Mouse (Mus musculus) telencephalon, adult 2 months (tissue): Measurements from ENCODE around the gene Tnc.
A peak's percentile ranks its signal among the peaks of the same experiment; 100 is the strongest.

Source experiments
- DNase-seq: peaks from one replicate; pipeline ENCODE4 v3.0.0-alpha.2; 2011; ENCODE audit warnings: low read depth, low spot score

The Tnc gene

GRCm38 (mm10) chr4:64046831-64047493 lies at the start of gene Tnc:
TSS of gene Tnc (minus strand) at chr4:64047015.
- peak; percentile 86 for DNase-seq

GRCm38 (mm10) chr4:64094221-64094620 lies 47.4 kb upstream of the Tnc start:
- peak; percentile 28 for DNase-seq

GRCm38 (mm10) chr4:64092857-64093256 lies 46.0 kb upstream of the Tnc start:
- no peak for DNase-seq

GRCm38 (mm10) chr4:64089378-64089777 lies 42.6 kb upstream of the Tnc start:
- no peak for DNase-seq

GRCm38 (mm10) chr4:64087675-64088074 lies 40.9 kb upstream of the Tnc start:
- DNase-seq: no peak

- DNase-seq: no peak
Measured at GRCm38 (mm10) chr4:64085993-64086567, 39.3 kb upstream of the Tnc start.

- no peak for DNase-seq
Measured at GRCm38 (mm10) chr4:64083858-64084257, 37.0 kb upstream of the Tnc start.

- no peak for DNase-seq
Measured at GRCm38 (mm10) chr4:64078029-64078619, 31.3 kb upstream of the Tnc start.

- DNase-seq: no peak
Measured at GRCm38 (mm10) chr4:64076349-64077025, 29.7 kb upstream of the Tnc start.

- DNase-seq: no peak
Measured at GRCm38 (mm10) chr4:64074725-64075124, 27.9 kb upstream of the Tnc start.

- no peak for DNase-seq
Measured at GRCm38 (mm10) chr4:64067394-64067793, 20.6 kb upstream of the Tnc start.

- DNase-seq: no peak
Measured at GRCm38 (mm10) chr4:64065266-64065665, 18.5 kb upstream of the Tnc start.

GRCm38 (mm10) chr4:64058856-64059231 lies 12.0 kb upstream of the Tnc start:
- no peak for DNase-seq

- DNase-seq: no peak
Measured at GRCm38 (mm10) chr4:64058048-64058855, 11.4 kb upstream of the Tnc start.

- DNase-seq: no peak
Measured at GRCm38 (mm10) chr4:64048177-64048576, 1.4 kb upstream of the Tnc start.

- DNase-seq: no peak
Measured at GRCm38 (mm10) chr4:64043893-64044292, 2.9 kb downstream of the Tnc start.

- no peak for DNase-seq
Measured at GRCm38 (mm10) chr4:64043371-64043770, 3.4 kb downstream of the Tnc start.

GRCm38 (mm10) chr4:64039091-64039490 lies 7.7 kb downstream of the Tnc start:
- DNase-seq: no peak

- no peak for DNase-seq
Measured at GRCm38 (mm10) chr4:64037513-64037912, 9.3 kb downstream of the Tnc start.

GRCm38 (mm10) chr4:64034724-64035123 lies 12.1 kb downstream of the Tnc start:
- DNase-seq: no peak

GRCm38 (mm10) chr4:64033191-64033590 lies 13.6 kb downstream of the Tnc start:
- DNase-seq: no peak

- no peak for DNase-seq
Measured at GRCm38 (mm10) chr4:64029486-64029885, 17.3 kb downstream of the Tnc start.
